Comparison of ENCODE assay signal across 8 mouse cellular contexts in the genomic region with DNA sequence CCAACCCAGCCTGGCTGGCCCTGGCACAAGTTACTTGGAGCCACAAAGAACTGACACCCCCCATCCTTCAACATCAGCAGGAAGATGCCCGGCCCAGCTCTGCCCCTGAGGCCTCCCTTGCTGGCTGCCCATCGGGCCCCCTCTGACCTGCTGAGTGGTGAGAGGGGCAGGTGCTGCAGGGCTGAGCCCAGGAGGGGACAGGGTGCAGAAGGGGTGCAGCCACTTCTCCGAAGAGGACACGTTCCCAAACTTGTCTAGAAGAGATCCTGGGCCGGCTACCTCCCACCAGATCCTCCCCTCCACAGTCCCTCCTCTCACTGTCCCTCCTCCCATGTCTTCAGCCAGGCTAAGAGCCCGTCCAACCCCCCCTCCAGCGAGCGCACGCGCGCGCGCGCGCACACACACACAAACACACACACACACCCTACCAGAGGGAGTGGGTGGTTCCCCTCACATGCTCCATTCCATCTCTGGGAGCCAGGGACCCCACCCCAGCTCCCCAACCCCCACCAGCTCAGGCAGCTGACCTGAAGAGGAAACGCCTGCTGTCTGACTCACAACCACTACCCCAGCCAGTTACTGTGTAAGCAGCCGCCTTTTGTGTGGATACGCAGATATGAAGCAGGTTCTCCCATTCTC. TPM values are rescaled to one million over a fixed set of nuclear protein-coding genes. Genes with fewer than 3 reads are reported as not detected.
DNase-seq lines count a peak whose midpoint lies in the region; ATAC-seq and TF ChIP-seq lines count a peak whose summit lies in the region.

No protein-coding gene starts in this region.

- H3K4me1 ChIP-seq in bone marrow macrophage, adult 2 months (ENCODE audit: control insufficient read depth, insufficient read depth, low read length), result peaks cover 53% of the 10 kb centered on the region
- H3K4me1 ChIP-seq in heart, embryonic 14.5 days (ENCODE audit: control insufficient read depth in 2 of 2, insufficient read depth in 2 of 2, low read length in 2 of 2), result peaks cover 39 to 53% of the 10 kb centered on the region in 2 experiments
- peaks cover 31% of the 10 kb centered on the region for H3K4me1 ChIP-seq in forebrain, embryonic 10.5 days
- 0 out of 2 replicates have a peak, but pooled peaks cover 3% of the 10 kb centered on the region for H3K4me1 ChIP-seq in kidney, adult 2 months (ENCODE audit: control insufficient read depth, insufficient read depth, low read length)

- peak overlapping the region; percentile 21; the same call in 1 of the 2 replicates for H3K9ac ChIP-seq in heart, embryonic 14.5 days (ENCODE audit: low read length)

- H3K27ac ChIP-seq in bone marrow macrophage, adult 2 months (ENCODE audit: insufficient read depth, low read depth, low read length), result peak overlapping the region; percentile 79
- H3K27ac ChIP-seq in heart, embryonic 14.5 days (replicated peaks in 1 of 2; ENCODE audit: control insufficient read depth in 1 of 2, insufficient read depth in 1 of 2, low read depth in 2 of 2, low read length in 2 of 2), result peak overlapping the region in 1 of 2 experiments; percentile 75; a peak in 1 of 4 replicates
- H3K27ac ChIP-seq in forebrain, embryonic 10.5 days, result no peak overlapping the region
- H3K27ac ChIP-seq in kidney, adult 2 months (ENCODE audit: insufficient read depth, low read depth, low read length), result no peak overlapping the region

- TF ChIP-seq POLR2A in bone marrow macrophage, adult 2 months (IDR thresholded peaks at IDR 0.05; ENCODE audit: borderline replicate concordance, low read depth, low read length), result no peak
- no peak for TF ChIP-seq POLR2A in kidney, adult 2 months (IDR thresholded peaks at IDR 0.05; ENCODE audit: low read depth, low read length)

- TF ChIP-seq CTCF in bone marrow macrophage, adult 2 months (IDR thresholded peaks at IDR 0.05; ENCODE audit: low read depth, low read length), result no peak
- no peak for TF ChIP-seq CTCF in kidney, adult 2 months (conservative IDR thresholded peaks at IDR 0.05; ENCODE audit: insufficient read depth, insufficient read length, low read depth, low read length)

- peak overlapping the region; percentile 44 for H3K4me2 ChIP-seq in heart, embryonic 14.5 days (ENCODE audit: low read length)

- 48% methylated on average over 18 of the region's 18 CpGs for WGBS in heart, embryonic 14.5 days
- 63% methylated on average over 18 of the region's 18 CpGs for WGBS in forebrain, embryonic 10.5 days
- WGBS in kidney, adult 2 months, result 53% methylated on average over 18 of the region's 18 CpGs

- H3K36me3 ChIP-seq in heart, embryonic 14.5 days (ENCODE audit: control insufficient read depth, insufficient read depth, low read length), result no peaks in the 10 kb centered on the region
- H3K36me3 ChIP-seq in forebrain, embryonic 10.5 days (replicated peaks), result no peaks in the 10 kb centered on the region
- no peaks in the 10 kb centered on the region for H3K36me3 ChIP-seq in kidney, adult 2 months (ENCODE audit: control insufficient read depth, insufficient read depth, low read length)

- no peaks in the 10 kb centered on the region for H3K27me3 ChIP-seq in heart, embryonic 14.5 days (ENCODE audit: control insufficient read depth, insufficient read depth, low read length)
- H3K27me3 ChIP-seq in forebrain, embryonic 10.5 days (ENCODE audit: poor library complexity, severe bottlenecking), result peaks cover 52% of the 10 kb centered on the region
- H3K27me3 ChIP-seq in kidney, adult 2 months (replicated peaks; ENCODE audit: control insufficient read depth, insufficient read depth, low read length), result no peaks in the 10 kb centered on the region

- peak; percentile 31; the same call in 1 of the 2 replicates for ATAC-seq in heart, embryonic 14.5 days (ENCODE audit: insufficient number of reproducible peaks, insufficient read depth, low FRiP score, low read depth)

- H3K9me3 ChIP-seq in heart, embryonic 14.5 days (ENCODE audit: control insufficient read depth, low read length), result no peaks in the 10 kb centered on the region
- H3K9me3 ChIP-seq in forebrain, embryonic 10.5 days, result no peaks in the 10 kb centered on the region

- DNase-seq in ES-CJ7 (ENCODE audit: low read depth, low spot score), result peak; percentile 74
- DNase-seq in lung, postnatal 10 days, result peak; percentile 50
- DNase-seq in forebrain, embryonic 10.5 days (ENCODE audit: extremely low spot score, low spot score), result no peak
- DNase-seq in kidney, adult 9 months, result no peak
- no peak for DNase-seq in left cerebral cortex, postnatal 4 days
- no peak for DNase-seq in kidney, adult 2 months

- H3K4me3 ChIP-seq in bone marrow macrophage, adult 2 months (ENCODE audit: insufficient read depth, low read length), result peak overlapping the region; percentile 57
- H3K4me3 ChIP-seq in heart, embryonic 14.5 days (ENCODE audit: control insufficient read depth in 1 of 2, insufficient read depth in 1 of 2, low read depth in 1 of 2, low read length in 2 of 2), result peak overlapping the region in 1 of 2 experiments; percentile 0; a peak in 1 of 4 replicates
- no peak overlapping the region for H3K4me3 ChIP-seq in forebrain, embryonic 10.5 days
- no peak overlapping the region for H3K4me3 ChIP-seq in kidney, adult 2 months (ENCODE audit: insufficient read depth, low read depth, low read length)

- intact Hi-C loops in left cerebral cortex, postnatal 4 days (cut with DNase I), result no loop called here

RNA-seq across cellular contexts. Expression of a gene that starts 6.9 kb away (rescaled TPM):
- 27.3 TPM in 2 replicates for polyA plus RNA-seq in bone marrow macrophage, adult 2 months (2012; ENCODE audit: insufficient read depth, insufficient read length, missing spikeins)
- 1.9 and 3.1 TPM in 2 replicates for polyA plus RNA-seq in heart, embryonic 14.5 days (2014; fragmentation: Nextera tagmentation; extraction: Ambion mirVana)
- polyA plus RNA-seq in forebrain, embryonic 10.5 days (2016; fragmentation: Nextera tagmentation; extraction: Ambion mirVana), result 0.05 and 0.11 TPM in 2 replicates
- 10 to 100 TPM; 28.1 to 28.2 TPM for total RNA-seq in left cerebral cortex, postnatal 4 days (2021)
- 0.70 and 0.99 TPM in 2 replicates for polyA plus RNA-seq in kidney, adult 2 months (2012; rRNA removed)

RNA-seq across cellular contexts. Expression of a gene that starts 13.2 kb away (rescaled TPM):
- polyA plus RNA-seq in bone marrow macrophage, adult 2 months (2012; ENCODE audit: insufficient read depth, insufficient read length, missing spikeins), result 2.0 and 2.1 TPM in 2 replicates
- 7.1 and 7.9 TPM in 2 replicates for polyA plus RNA-seq in heart, embryonic 14.5 days (2014; fragmentation: Nextera tagmentation; extraction: Ambion mirVana)
- 11.3 and 12.3 TPM in 2 replicates for polyA plus RNA-seq in forebrain, embryonic 10.5 days (2016; fragmentation: Nextera tagmentation; extraction: Ambion mirVana)
- 10 to 100 TPM; 15.0 to 15.8 TPM for total RNA-seq in left cerebral cortex, postnatal 4 days (2021)
- polyA plus RNA-seq in kidney, adult 2 months (2012; rRNA removed), result 19.1 and 22.5 TPM in 2 replicates

RNA-seq across cellular contexts. Expression of a gene that starts 33.6 kb away (rescaled TPM):
- 26.2 and 28.0 TPM in 2 replicates for polyA plus RNA-seq in bone marrow macrophage, adult 2 months (2012; ENCODE audit: insufficient read depth, insufficient read length, missing spikeins)
- polyA plus RNA-seq in heart, embryonic 14.5 days (2014; fragmentation: Nextera tagmentation; extraction: Ambion mirVana), result 40.4 and 42.0 TPM in 2 replicates
- polyA plus RNA-seq in forebrain, embryonic 10.5 days (2016; fragmentation: Nextera tagmentation; extraction: Ambion mirVana), result 189 and 199 TPM in 2 replicates
- 10 to 100 TPM; 18.5 to 19.8 TPM for total RNA-seq in left cerebral cortex, postnatal 4 days (2021)
- 10.3 and 10.6 TPM in 2 replicates for polyA plus RNA-seq in kidney, adult 2 months (2012; rRNA removed)

RNA-seq across cellular contexts. Expression of a gene that starts 35.1 kb away (rescaled TPM):
- polyA plus RNA-seq in bone marrow macrophage, adult 2 months (2012; ENCODE audit: insufficient read depth, insufficient read length, missing spikeins), result 1,067 and 1,170 TPM in 2 replicates
- polyA plus RNA-seq in heart, embryonic 14.5 days (2014; fragmentation: Nextera tagmentation; extraction: Ambion mirVana), result 6.0 and 6.8 TPM in 2 replicates
- 3.8 and 3.9 TPM in 2 replicates for polyA plus RNA-seq in forebrain, embryonic 10.5 days (2016; fragmentation: Nextera tagmentation; extraction: Ambion mirVana)
- total RNA-seq in left cerebral cortex, postnatal 4 days (2021), result 1 to 10 TPM; 6.2 to 6.6 TPM
- 19.6 and 23.7 TPM in 2 replicates for polyA plus RNA-seq in kidney, adult 2 months (2012; rRNA removed)

Comparison
In these comparisons a context has a peak if more than half of its experiments do, and no peak if none do; other contexts are left out.
1. DNase-seq: peak in ES-CJ7 (single experiment) and lung, postnatal 10 days (single experiment); none in forebrain, embryonic 10.5 days (single experiment), kidney, adult 9 months (single experiment), left cerebral cortex, postnatal 4 days (single experiment) and kidney, adult 2 months (single experiment).